Mouse (Mus musculus) MEL (cell line): ENCODE data around the gene Tesmin.

Experiments used
- CTCF ChIP-seq, 3 experiments: IDR thresholded peaks in 2 of 3; conservative IDR thresholded peaks in 1 of 3; 2 replicates each; pipeline ENCODE4 v1.5.1; 2011 to 2012; ENCODE audit warnings: low read length in 3 of 3, low read depth in 2 of 3, mild to moderate bottlenecking in 2 of 3, improper control_type of control experiment in 1 of 3, inconsistent platforms in 1 of 3, mixed read lengths in 1 of 3, moderate library complexity in 1 of 3; ENCODE audit not compliant: control insufficient read depth in 1 of 3, insufficient read depth in 1 of 3, poor library complexity in 1 of 3, severe bottlenecking in 1 of 3
- EP300 ChIP-seq, 2 experiments: IDR thresholded peaks; 2 replicates each; pipeline ENCODE4 v1.6.1; 2011; ENCODE audit warnings: improper control_type of control experiment in 2 of 2, low read length in 2 of 2, low read depth in 1 of 2, mild to moderate bottlenecking in 1 of 2
- ZC3H11A ChIP-seq: IDR thresholded peaks from 2 replicates; pipeline ENCODE4 v1.6.1; 2012; ENCODE audit warnings: low read depth, mild to moderate bottlenecking, inconsistent platforms, low read length, improper control_type of control experiment

- no peak for TF ChIP-seq ZC3H11A
- peak; percentile 31 to 51 (median 35) for TF ChIP-seq CTCF (IDR thresholded peaks at IDR 0.05 in 2 of 3, conservative IDR thresholded peaks at IDR 0.05 in 1 of 3; ENCODE audit: control insufficient read depth in 1 of 3, insufficient read depth in 1 of 3, low read depth in 2 of 3, low read length in 3 of 3, poor library complexity in 1 of 3, severe bottlenecking in 1 of 3)
- TF ChIP-seq EP300 (IDR thresholded peaks at IDR 0.05; ENCODE audit: low read depth in 1 of 2, low read length in 2 of 2), result no peak
Measured at GRCm38 (mm10) chr19:3347784-3348183, 40.9 kb upstream of the Tesmin start.
